Mouse (Mus musculus): ENCODE results near the gene Prph2. TPM values are rescaled to one million over a fixed set of nuclear protein-coding genes. Genes with fewer than 3 reads are reported as not detected.

Prph2 gene
- total and polyA plus RNA-seq, 3 experiments, result not detected

- Histone ChIP-seq H3K27ac (no peak overlapping the region), H3K9ac (ENCODE audit: low read depth, low read length) (no peak overlapping the region), H3K4me1 (ENCODE audit: control insufficient read depth, insufficient read depth, low read length) (peaks cover 6% of the 10 kb centered on the region), H3K36me3 (ENCODE audit: control insufficient read depth, insufficient read depth, low read length) (peaks cover under 1% of the 10 kb centered on the region; the same call in 1 of the 2 replicates), H3K79me2 (replicated peaks; ENCODE audit: control insufficient read depth, insufficient read depth, low read length) (no peaks in the 10 kb centered on the region), H3K4me3 (no peak overlapping the region), H3K27me3 (ENCODE audit: control insufficient read depth, insufficient read depth, low read length) (no peaks in the 10 kb centered on the region)
- intact Hi-C loops (cut with DNase I), result no loop called here
- WGBS, result 54% methylated on average over 13 of the region's 13 CpGs
- DNase-seq, result no peak
- TF ChIP-seq POLR2A (IDR thresholded peaks at IDR 0.05; ENCODE audit: insufficient read depth, low read depth, low read length) (no peak), EP300 (IDR thresholded peaks at IDR 0.05; ENCODE audit: insufficient read depth, low read depth, low read length) (no peak), CTCF (IDR thresholded peaks at IDR 0.05) (no peak)
These were observed 12.9 kb upstream of the Prph2 start for GRCm38 (mm10) chr17:46897221-46897950.

- no peak overlapping the region for H3K4me3 ChIP-seq
- no peaks in the 10 kb centered on the region for H3K27me3 ChIP-seq (ENCODE audit: control insufficient read depth, insufficient read depth, low read length)
- H3K79me2 ChIP-seq (replicated peaks; ENCODE audit: control insufficient read depth, insufficient read depth, low read length), result no peaks in the 10 kb centered on the region
- no peak overlapping the region for H3K27ac ChIP-seq
- intact Hi-C loops (cut with DNase I), result no loop called here
- no peak for DNase-seq
- TF ChIP-seq POLR2A (IDR thresholded peaks at IDR 0.05; ENCODE audit: insufficient read depth, low read depth, low read length) (no peak), CTCF (IDR thresholded peaks at IDR 0.05) (no peak), EP300 (IDR thresholded peaks at IDR 0.05; ENCODE audit: insufficient read depth, low read depth, low read length) (no peak)
- H3K4me1 ChIP-seq (ENCODE audit: control insufficient read depth, insufficient read depth, low read length), result peaks cover 2% of the 10 kb centered on the region
- H3K9ac ChIP-seq (ENCODE audit: low read depth, low read length), result no peak overlapping the region
- 74% methylated on average over 2 of the region's 2 CpGs for WGBS
- no peaks in the 10 kb centered on the region for H3K36me3 ChIP-seq (ENCODE audit: control insufficient read depth, insufficient read depth, low read length)
These were observed 9.3 kb upstream of the Prph2 start for GRCm38 (mm10) chr17:46900941-46901340.

GRCm38 (mm10) chr17:46903876-46904490 lies 6.3 kb upstream of the Prph2 start:
- WGBS, result 21% methylated on average over 19 of the region's 19 CpGs
- intact Hi-C loops (cut with DNase I), result loop anchor here (1.0 kb wide), 1 partner anchor 129 kb away; no protein-coding TSS in a partner anchor

GRCm38 (mm10) chr17:46912331-46912730 lies 2.1 kb downstream of the Prph2 start:
- Histone ChIP-seq H3K36me3 (ENCODE audit: control insufficient read depth, insufficient read depth, low read length) (no peaks in the 10 kb centered on the region), H3K27me3 (ENCODE audit: control insufficient read depth, insufficient read depth, low read length) (no peaks in the 10 kb centered on the region), H3K4me3 (no peak overlapping the region), H3K9ac (ENCODE audit: low read depth, low read length) (no peak overlapping the region), H3K27ac (no peak overlapping the region), H3K4me1 (ENCODE audit: control insufficient read depth, insufficient read depth, low read length) (no peaks in the 10 kb centered on the region), H3K79me2 (replicated peaks; ENCODE audit: control insufficient read depth, insufficient read depth, low read length) (no peaks in the 10 kb centered on the region)
- no peak for TF ChIP-seq POLR2A (IDR thresholded peaks at IDR 0.05; ENCODE audit: insufficient read depth, low read depth, low read length)
- TF ChIP-seq CTCF (IDR thresholded peaks at IDR 0.05), result no peak
- no peak for TF ChIP-seq EP300 (IDR thresholded peaks at IDR 0.05; ENCODE audit: insufficient read depth, low read depth, low read length)
- intact Hi-C loops (cut with DNase I), result no loop called here
- no peak for DNase-seq
- 12% methylated on average over 6 of the region's 6 CpGs for WGBS

More at GRCm38 (mm10) chr17:46903876-46904490, 6.3 kb upstream of the Prph2 start:
- Histone ChIP-seq H3K79me2 (replicated peaks; ENCODE audit: control insufficient read depth, insufficient read depth, low read length) (no peaks in the 10 kb centered on the region), H3K4me3 (no peak overlapping the region), H3K27ac (no peak overlapping the region), H3K27me3 (ENCODE audit: control insufficient read depth, insufficient read depth, low read length) (no peaks in the 10 kb centered on the region), H3K9ac (ENCODE audit: low read depth, low read length) (no peak overlapping the region), H3K4me1 (ENCODE audit: control insufficient read depth, insufficient read depth, low read length) (no peaks in the 10 kb centered on the region), H3K36me3 (ENCODE audit: control insufficient read depth, insufficient read depth, low read length) (no peaks in the 10 kb centered on the region)
- TF ChIP-seq EP300 (IDR thresholded peaks at IDR 0.05; ENCODE audit: insufficient read depth, low read depth, low read length) (peak; percentile 73; the same call in 1 of the 2 replicates), CTCF (IDR thresholded peaks at IDR 0.05) (peak; percentile 94), POLR2A (IDR thresholded peaks at IDR 0.05; ENCODE audit: insufficient read depth, low read depth, low read length) (no peak)
- DNase-seq, result peak; percentile 80 to 81

DNA sequence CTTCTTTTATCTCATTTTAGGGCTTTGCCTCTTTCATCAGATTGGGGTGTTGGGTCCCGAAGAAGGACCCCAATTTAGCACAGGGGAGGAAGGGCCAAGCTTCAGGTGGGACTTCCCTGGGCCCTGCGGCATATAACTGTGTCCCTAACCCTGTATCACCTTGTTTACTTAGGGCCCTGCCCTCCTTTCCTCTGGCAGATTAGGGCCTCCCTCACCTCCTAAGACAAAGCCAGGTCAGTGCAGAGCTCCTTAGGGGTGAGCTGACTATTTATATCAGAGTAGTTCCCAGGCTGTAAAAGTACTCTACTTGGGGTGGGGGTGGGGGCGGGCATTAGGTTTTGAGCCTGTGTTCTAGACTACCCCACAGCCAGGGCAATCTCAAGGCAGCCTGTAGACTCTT lies 4.9 kb downstream of the Prph2 start:
- WGBS, result 55% methylated on average over 3 of the region's 3 CpGs
- TF ChIP-seq EP300 (IDR thresholded peaks at IDR 0.05; ENCODE audit: insufficient read depth, low read depth, low read length) (no peak), POLR2A (IDR thresholded peaks at IDR 0.05; ENCODE audit: insufficient read depth, low read depth, low read length) (no peak), CTCF (IDR thresholded peaks at IDR 0.05) (no peak)
- Histone ChIP-seq H3K4me1 (ENCODE audit: control insufficient read depth, insufficient read depth, low read length) (no peaks in the 10 kb centered on the region), H3K9ac (ENCODE audit: low read depth, low read length) (no peak overlapping the region), H3K4me3 (no peak overlapping the region), H3K36me3 (ENCODE audit: control insufficient read depth, insufficient read depth, low read length) (no peaks in the 10 kb centered on the region), H3K79me2 (replicated peaks; ENCODE audit: control insufficient read depth, insufficient read depth, low read length) (no peaks in the 10 kb centered on the region), H3K27me3 (ENCODE audit: control insufficient read depth, insufficient read depth, low read length) (no peaks in the 10 kb centered on the region), H3K27ac (no peak overlapping the region)
- no peak for DNase-seq
- intact Hi-C loops (cut with DNase I), result no loop called here

DNA sequence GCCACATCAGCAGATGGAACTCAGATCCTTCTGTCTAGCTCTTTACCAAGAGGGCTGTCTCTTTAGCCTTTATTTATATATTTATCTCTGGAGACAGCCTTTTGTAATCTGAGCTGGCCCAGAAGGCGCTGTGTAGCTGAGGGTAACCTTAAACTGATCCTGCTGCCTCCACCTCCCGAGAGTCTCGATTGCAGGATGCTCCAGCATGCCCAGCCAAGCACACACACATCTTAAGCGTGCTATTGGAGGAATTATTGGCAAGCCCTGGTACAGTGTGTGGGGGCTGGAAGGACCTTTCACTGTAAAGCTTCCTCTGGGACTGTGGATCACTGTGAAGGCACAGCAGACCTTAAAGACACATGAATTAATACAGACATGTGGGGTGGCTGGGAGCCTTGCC lies 8.7 kb downstream of the Prph2 start:
- H3K27me3 ChIP-seq (ENCODE audit: control insufficient read depth, insufficient read depth, low read length), result no peaks in the 10 kb centered on the region
- no peaks in the 10 kb centered on the region for H3K4me1 ChIP-seq (ENCODE audit: control insufficient read depth, insufficient read depth, low read length)
- intact Hi-C loops (cut with DNase I), result no loop called here
- DNase-seq, result no peak
- H3K27ac ChIP-seq, result no peak overlapping the region
- TF ChIP-seq CTCF (IDR thresholded peaks at IDR 0.05) (no peak), EP300 (IDR thresholded peaks at IDR 0.05; ENCODE audit: insufficient read depth, low read depth, low read length) (no peak), POLR2A (IDR thresholded peaks at IDR 0.05; ENCODE audit: insufficient read depth, low read depth, low read length) (no peak)
- no peak overlapping the region for H3K4me3 ChIP-seq
- no peak overlapping the region for H3K9ac ChIP-seq (ENCODE audit: low read depth, low read length)
- no peaks in the 10 kb centered on the region for H3K36me3 ChIP-seq (ENCODE audit: control insufficient read depth, insufficient read depth, low read length)
- no peaks in the 10 kb centered on the region for H3K79me2 ChIP-seq (replicated peaks; ENCODE audit: control insufficient read depth, insufficient read depth, low read length)
- 29% methylated on average over 4 of the region's 4 CpGs for WGBS

Measured in heart, adult 2 months (tissue).